In genomic region chr10:80603364-80603763, GRCm38 (mm10) we compare ENCODE assay signal across 8 mouse cellular contexts. TPM values are rescaled to one million over a fixed set of nuclear protein-coding genes. Genes with fewer than 3 reads are reported as not detected.
DNase-seq lines count a peak whose midpoint lies in the region; ATAC-seq lines count a peak whose summit lies in the region.

No protein-coding gene starts in this region.

- WGBS in lung, embryonic 15.5 days: 32% methylated on average over 7 of the region's 7 CpGs
- WGBS in limb, embryonic 11.5 days: 34% methylated on average over 7 of the region's 7 CpGs
- WGBS in neural tube, embryonic 14.5 days: 27% methylated on average over 7 of the region's 7 CpGs

- peak overlapping the region; percentile 72 for H3K9ac ChIP-seq in lung, embryonic 15.5 days
- H3K9ac ChIP-seq in limb, embryonic 11.5 days (ENCODE audit: low read length): peak overlapping the region; percentile 53
- peak overlapping the region; percentile 43 for H3K9ac ChIP-seq in neural tube, embryonic 14.5 days (replicated peaks; ENCODE audit: low read depth, low read length)

- ATAC-seq in lung, embryonic 15.5 days (ENCODE audit: borderline replicate concordance, extremely low read depth, low FRiP score, low TSS enrichment): no peak
- ATAC-seq in limb, embryonic 11.5 days (ENCODE audit: insufficient number of reproducible peaks, low FRiP score, low TSS enrichment, low read depth): 0 out of 2 replicates have a peak, but pooled peaks have one; percentile 0
- ATAC-seq in neural tube, embryonic 14.5 days (ENCODE audit: low read depth): peak; percentile 15

- no peaks in the 10 kb centered on the region for H3K27me3 ChIP-seq in lung, embryonic 15.5 days
- H3K27me3 ChIP-seq in erythroblast, embryonic 14.5 days (ENCODE audit: control insufficient read depth): no peaks in the 10 kb centered on the region
- H3K27me3 ChIP-seq in limb, embryonic 11.5 days (ENCODE audit: control insufficient read depth, insufficient read depth, low read length): no peaks in the 10 kb centered on the region
- no peaks in the 10 kb centered on the region for H3K27me3 ChIP-seq in neural tube, embryonic 14.5 days (ENCODE audit: control insufficient read depth, insufficient read depth, low read length)

- peaks cover 22% of the 10 kb centered on the region for H3K36me3 ChIP-seq in lung, embryonic 15.5 days
- H3K36me3 ChIP-seq in erythroblast, embryonic 14.5 days (ENCODE audit: control insufficient read depth): peaks cover 43% of the 10 kb centered on the region
- peaks cover 11% of the 10 kb centered on the region for H3K36me3 ChIP-seq in limb, embryonic 11.5 days (ENCODE audit: control insufficient read depth, insufficient read depth, low read length)
- H3K36me3 ChIP-seq in neural tube, embryonic 14.5 days (ENCODE audit: control insufficient read depth, insufficient read depth, low read length): peaks cover 9% of the 10 kb centered on the region

- peak overlapping the region; percentile 89 for H3K4me2 ChIP-seq in lung, embryonic 15.5 days
- H3K4me2 ChIP-seq in limb, embryonic 11.5 days (ENCODE audit: low read depth, severe bottlenecking): peak overlapping the region; percentile 90
- peak overlapping the region; percentile 83 for H3K4me2 ChIP-seq in neural tube, embryonic 14.5 days (ENCODE audit: low read depth, low read length)

- no peak for DNase-seq in lung, postnatal 25 days (ENCODE audit: low spot score)
- no peak for DNase-seq in limb, embryonic 11.5 days (ENCODE audit: low spot score)
- no peak for DNase-seq in urinary bladder, postnatal 10 days (ENCODE audit: low spot score)
- no peak for DNase-seq in kidney, postnatal 25 days
- no peak for DNase-seq in layer of hippocampus, adult 9-10 months (ENCODE audit: low spot score)

- peak overlapping the region; percentile 93 for H3K27ac ChIP-seq in lung, embryonic 15.5 days
- peak overlapping the region; percentile 73; the same call in 1 of the 2 replicates for H3K27ac ChIP-seq in limb, embryonic 11.5 days (replicated peaks; ENCODE audit: low read depth, low read length)
- peak overlapping the region; percentile 78 for H3K27ac ChIP-seq in neural tube, embryonic 14.5 days (ENCODE audit: low read depth, low read length)

- peaks cover 19% of the 10 kb centered on the region for H3K4me1 ChIP-seq in lung, embryonic 15.5 days
- peaks cover 89% of the 10 kb centered on the region for H3K4me1 ChIP-seq in erythroblast, embryonic 14.5 days (ENCODE audit: control insufficient read depth)
- H3K4me1 ChIP-seq in limb, embryonic 11.5 days (ENCODE audit: control insufficient read depth, insufficient read depth, low read length): peaks cover 11% of the 10 kb centered on the region
- peaks cover 10% of the 10 kb centered on the region for H3K4me1 ChIP-seq in neural tube, embryonic 14.5 days (ENCODE audit: control insufficient read depth, insufficient read depth, low read length)

- H3K9me3 ChIP-seq in lung, embryonic 15.5 days: no peaks in the 10 kb centered on the region
- H3K9me3 ChIP-seq in erythroblast, embryonic 14.5 days (ENCODE audit: control insufficient read depth, low read length): peaks cover 7% of the 10 kb centered on the region
- no peaks in the 10 kb centered on the region for H3K9me3 ChIP-seq in limb, embryonic 11.5 days (ENCODE audit: control insufficient read depth, low read length)
- no peaks in the 10 kb centered on the region for H3K9me3 ChIP-seq in neural tube, embryonic 14.5 days (ENCODE audit: control insufficient read depth, low read length)

- H3K4me3 ChIP-seq in lung, embryonic 15.5 days: peak overlapping the region; percentile 94
- peak overlapping the region; percentile 70 for H3K4me3 ChIP-seq in erythroblast, embryonic 14.5 days (replicated peaks)
- peak overlapping the region; percentile 71 for H3K4me3 ChIP-seq in limb, embryonic 11.5 days (ENCODE audit: low read depth, low read length)
- H3K4me3 ChIP-seq in neural tube, embryonic 14.5 days (ENCODE audit: low read depth, low read length): peak overlapping the region; percentile 52

RNA-seq across cellular contexts. Expression of gene Adat3, which starts 0.7 kb away (rescaled TPM):
- polyA plus RNA-seq in lung, embryonic 15.5 days (2015; fragmentation: Nextera tagmentation; extraction: Ambion mirVana): 9.1 TPM in 2 replicates
- polyA plus RNA-seq in erythroblast, embryonic 14.5 days (2012): 4.1 and 6.2 TPM in 2 replicates
- polyA plus RNA-seq in limb, embryonic 11.5 days (2014; fragmentation: Nextera tagmentation; extraction: Ambion mirVana): 9.7 and 9.8 TPM in 2 replicates
- 5.5 and 6.7 TPM in 2 replicates for polyA plus RNA-seq in neural tube, embryonic 14.5 days (2014; fragmentation: Nextera tagmentation; extraction: Ambion mirVana)

RNA-seq across cellular contexts. Expression of gene Scamp4, which starts 0.7 kb away (rescaled TPM):
- 79.0 and 84.8 TPM in 2 replicates for polyA plus RNA-seq in lung, embryonic 15.5 days (2015; fragmentation: Nextera tagmentation; extraction: Ambion mirVana)
- polyA plus RNA-seq in erythroblast, embryonic 14.5 days (2012): 6.8 and 7.3 TPM in 2 replicates
- polyA plus RNA-seq in limb, embryonic 11.5 days (2014; fragmentation: Nextera tagmentation; extraction: Ambion mirVana): 68.8 and 73.0 TPM in 2 replicates
- 71.6 and 72.4 TPM in 2 replicates for polyA plus RNA-seq in neural tube, embryonic 14.5 days (2014; fragmentation: Nextera tagmentation; extraction: Ambion mirVana)

RNA-seq across cellular contexts. Expression of gene Gm49322, which starts 2.5 kb away (rescaled TPM):
- polyA plus RNA-seq in lung, embryonic 15.5 days (2015; fragmentation: Nextera tagmentation; extraction: Ambion mirVana): 3.2 and 5.1 TPM in 2 replicates
- polyA plus RNA-seq in erythroblast, embryonic 14.5 days (2012): 0.07 and 0.12 TPM in 2 replicates
- polyA plus RNA-seq in limb, embryonic 11.5 days (2014; fragmentation: Nextera tagmentation; extraction: Ambion mirVana): 2.1 and 2.6 TPM in 2 replicates
- 0.96 and 0.98 TPM in 2 replicates for polyA plus RNA-seq in neural tube, embryonic 14.5 days (2014; fragmentation: Nextera tagmentation; extraction: Ambion mirVana)

RNA-seq across cellular contexts. Expression of gene Abhd17a, which starts 13.2 kb away (rescaled TPM):
- 122 and 133 TPM in 2 replicates for polyA plus RNA-seq in lung, embryonic 15.5 days (2015; fragmentation: Nextera tagmentation; extraction: Ambion mirVana)
- polyA plus RNA-seq in erythroblast, embryonic 14.5 days (2012): 103 and 117 TPM in 2 replicates
- 114 and 121 TPM in 2 replicates for polyA plus RNA-seq in limb, embryonic 11.5 days (2014; fragmentation: Nextera tagmentation; extraction: Ambion mirVana)
- 144 and 155 TPM in 2 replicates for polyA plus RNA-seq in neural tube, embryonic 14.5 days (2014; fragmentation: Nextera tagmentation; extraction: Ambion mirVana)

RNA-seq across cellular contexts. Expression of gene Csnk1g2, which starts 19.3 kb away (rescaled TPM):
- polyA plus RNA-seq in lung, embryonic 15.5 days (2015; fragmentation: Nextera tagmentation; extraction: Ambion mirVana): 142 and 152 TPM in 2 replicates
- 33.9 and 36.6 TPM in 2 replicates for polyA plus RNA-seq in erythroblast, embryonic 14.5 days (2012)
- polyA plus RNA-seq in limb, embryonic 11.5 days (2014; fragmentation: Nextera tagmentation; extraction: Ambion mirVana): 126 and 152 TPM in 2 replicates
- polyA plus RNA-seq in neural tube, embryonic 14.5 days (2014; fragmentation: Nextera tagmentation; extraction: Ambion mirVana): 50.3 and 76.8 TPM in 2 replicates
